Mouse (Mus musculus) kidney, postnatal 14 days (tissue): ENCODE measurements around the gene Nme2.
"Not testable (repeated sequence)": the region's sequence is repeated elsewhere in the genome, so short reads cannot be mapped to it uniquely, and the experiment has no call there.

ENCODE experiments used
- DNase-seq: peaks from one replicate; pipeline ENCODE4 v3.0.0; 2022; ENCODE audit warnings: mixed read lengths

Nme2 gene

GRCm38 (mm10) chr11:93965391-93965790, 9.3 kb upstream of the Nme2 start:
- no peak for DNase-seq

GRCm38 (mm10) chr11:93963013-93963412, 7.0 kb upstream of the Nme2 start:
- no peak for DNase-seq

GRCm38 (mm10) chr11:93961482-93961881, 5.4 kb upstream of the Nme2 start:
- no peak for DNase-seq

GRCm38 (mm10) chr11:93957746-93958145, 1.7 kb upstream of the Nme2 start:
- DNase-seq: no peak

DNA sequence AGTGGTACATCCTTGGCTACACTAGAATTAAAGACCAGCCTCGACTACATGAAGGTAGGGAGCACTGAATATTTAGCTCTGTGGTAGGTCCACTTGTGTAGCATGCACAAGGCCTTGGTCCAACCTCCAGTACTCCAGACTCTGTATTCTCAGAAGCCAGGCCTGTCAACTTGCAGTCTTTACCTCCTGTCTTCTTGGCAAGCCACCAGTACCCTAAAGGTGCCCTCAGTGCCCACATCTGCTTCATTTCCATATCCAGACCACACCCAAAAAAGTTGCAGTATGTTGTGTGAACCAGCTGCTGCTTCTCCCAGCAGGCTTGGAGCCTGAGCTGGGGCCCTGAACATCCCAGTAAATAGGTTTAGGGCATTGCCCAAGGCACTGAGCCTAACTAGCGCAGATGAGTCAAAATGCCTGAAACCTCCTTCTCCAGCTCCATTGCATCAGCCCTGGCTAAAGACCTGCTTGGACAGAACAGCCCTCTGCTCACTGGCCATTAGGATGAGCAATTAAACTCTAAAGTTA, 1.0 kb upstream of the Nme2 start:
- DNase-seq: no peak

DNA sequence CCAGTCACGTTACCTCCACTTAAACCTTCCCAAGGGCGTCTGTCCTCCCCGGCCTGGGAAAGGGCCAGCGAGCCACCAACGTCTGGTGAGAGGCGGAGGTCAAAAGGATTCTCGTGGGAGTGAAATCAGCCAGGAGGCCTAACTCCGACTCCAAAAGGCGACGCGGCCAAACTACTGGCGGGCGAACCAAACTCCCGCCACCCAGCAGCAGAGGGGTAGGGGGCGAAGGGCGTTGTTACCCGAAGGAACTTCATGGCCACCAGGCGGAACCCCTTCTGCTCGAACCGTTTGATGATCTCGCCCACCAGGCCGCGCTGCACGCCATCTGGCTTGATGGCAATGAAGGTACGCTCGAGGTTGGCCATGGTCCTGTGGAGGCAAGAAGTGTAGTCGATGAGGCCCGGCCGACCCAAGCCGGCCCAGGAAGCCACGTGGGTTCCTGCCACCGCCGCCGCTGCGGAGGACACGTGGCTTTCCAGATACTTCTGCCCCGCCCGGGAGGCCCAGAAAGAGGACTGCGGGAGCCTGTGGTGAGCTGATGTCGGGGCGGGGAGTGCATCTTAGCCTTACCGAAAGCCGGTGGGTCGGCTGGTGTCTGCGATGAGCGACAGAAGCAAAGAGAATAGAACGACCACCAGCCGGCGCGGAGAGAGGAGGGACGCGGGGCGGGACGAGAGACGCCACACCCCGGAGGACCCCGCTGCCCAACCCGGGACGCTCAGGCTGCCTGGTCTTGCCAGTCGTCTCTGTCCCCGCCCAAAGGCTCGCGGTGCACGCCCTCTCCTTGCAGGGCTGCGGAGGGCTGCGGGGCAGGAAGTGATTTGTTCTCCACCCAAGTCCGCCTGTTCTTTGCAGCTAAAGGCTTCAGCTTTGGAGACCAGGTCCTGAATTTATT, 556 bp downstream of the Nme2 start:
- peak; percentile 96 for DNase-seq

DNA sequence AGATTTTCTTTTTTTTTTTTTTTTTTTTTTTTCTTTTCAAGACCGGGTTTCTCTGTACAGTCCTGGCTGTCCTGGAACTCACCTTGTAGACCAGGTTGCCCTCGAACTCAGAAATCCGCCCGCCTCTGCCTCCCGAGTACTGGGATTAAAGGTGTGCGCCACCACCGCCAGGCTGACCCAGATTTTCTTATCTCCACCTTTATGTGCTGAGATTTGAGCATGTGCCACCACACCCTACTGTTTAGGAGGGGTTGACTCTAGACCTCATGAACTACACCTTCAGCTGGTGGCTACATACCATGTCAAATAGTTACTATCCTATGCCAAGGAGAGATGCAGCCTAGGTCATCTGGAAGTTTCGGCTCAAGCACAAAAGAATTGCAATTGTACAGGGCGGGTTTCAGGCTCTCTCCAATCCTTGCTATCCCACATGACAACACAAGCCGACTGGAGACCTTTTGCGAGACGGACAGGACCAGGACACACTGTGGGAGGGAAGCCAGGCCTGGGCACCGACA, 1.3 kb downstream of the Nme2 start:
- no peak for DNase-seq

DNA sequence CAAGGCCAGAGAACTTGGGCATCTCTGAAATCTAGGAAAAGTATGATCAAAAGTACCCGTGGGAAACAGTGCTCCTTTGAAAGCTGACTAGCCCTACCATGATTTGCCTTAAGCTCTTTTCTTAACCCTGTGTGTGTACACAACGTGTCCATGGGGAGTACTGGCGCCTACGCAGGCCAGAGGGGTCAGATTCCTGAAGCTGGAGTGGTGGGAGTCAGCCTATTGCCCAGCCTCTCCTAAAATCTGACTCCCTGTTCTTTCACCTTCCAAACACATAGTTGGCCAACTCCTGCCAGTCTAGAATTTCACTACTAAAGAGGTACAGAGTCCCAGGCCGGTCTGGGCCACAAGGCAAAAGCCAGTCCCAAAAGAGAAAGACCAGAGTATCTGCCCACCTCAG, 3.7 kb downstream of the Nme2 start:
- DNase-seq: no peak

GRCm38 (mm10) chr11:93950045-93950444, 6.0 kb downstream of the Nme2 start:
- peak; percentile 50 for DNase-seq

- DNase-seq: no peak
These were observed 7.0 kb downstream of the Nme2 start for GRCm38 (mm10) chr11:93948887-93949567.

DNA sequence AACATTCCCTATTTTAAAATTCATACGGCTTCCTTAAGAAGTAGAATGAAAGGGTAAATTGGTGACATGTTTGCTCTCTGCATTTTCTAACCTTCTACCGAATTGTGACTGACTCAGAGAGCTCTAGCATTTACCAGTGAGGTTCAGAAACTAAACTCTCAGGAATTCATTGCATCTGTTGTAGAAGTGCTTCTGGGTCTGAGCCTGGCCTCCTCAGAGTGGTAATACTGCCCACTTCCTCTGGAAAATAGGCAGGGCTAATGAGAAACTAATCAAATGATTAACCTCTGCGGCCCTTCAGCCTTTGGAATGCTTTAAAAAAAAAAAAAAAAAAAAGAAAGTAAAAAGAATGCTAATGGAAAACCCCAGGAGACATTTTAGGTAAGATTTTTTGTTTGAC, 11.1 kb downstream of the Nme2 start:
- DNase-seq: no peak

GRCm38 (mm10) chr11:93940906-93941305, 15.2 kb downstream of the Nme2 start:
- no peak for DNase-seq

DNA sequence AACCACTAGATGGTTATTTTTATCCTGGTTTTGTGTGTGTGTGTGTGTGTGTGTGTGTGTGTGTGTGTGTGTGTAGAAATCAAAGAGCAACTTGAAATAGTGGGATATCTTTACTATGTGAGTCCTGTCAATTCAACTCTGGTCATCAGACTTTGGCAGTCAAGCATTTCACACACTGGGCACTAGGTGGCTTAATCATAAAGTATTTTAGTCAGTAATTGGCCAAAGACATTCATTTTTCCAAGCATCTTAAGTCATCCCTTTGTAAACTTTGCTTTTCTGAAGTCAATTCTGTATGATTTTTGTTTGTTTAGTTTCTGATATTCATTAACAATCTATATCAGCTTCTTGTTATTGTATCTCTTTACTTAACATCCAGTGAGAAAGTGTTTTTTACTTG, 27.0 kb downstream of the Nme2 start:
- DNase-seq: no peak

GRCm38 (mm10) chr11:93915019-93915418, 41.0 kb downstream of the Nme2 start:
- not testable (repeated sequence) for DNase-seq

DNA sequence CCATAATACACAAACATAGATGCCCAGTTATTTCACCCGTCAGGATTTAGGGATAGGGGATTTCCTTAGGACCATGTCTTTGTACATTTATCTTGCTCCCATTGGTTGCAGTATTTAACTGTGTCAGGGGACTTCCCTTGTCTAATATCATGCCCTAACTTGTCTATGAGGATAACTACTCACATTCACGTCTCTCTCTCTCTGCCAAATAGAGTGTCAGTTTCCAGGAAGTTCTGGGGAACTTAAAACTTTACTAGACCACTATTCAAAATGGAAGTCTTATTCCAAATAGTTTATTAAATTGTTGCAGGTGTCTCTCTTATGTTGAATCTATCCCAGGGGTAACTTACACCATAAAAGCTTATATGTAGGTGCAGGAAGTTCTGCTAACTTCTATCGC, 44.5 kb downstream of the Nme2 start:
- DNase-seq: no peak

DNA sequence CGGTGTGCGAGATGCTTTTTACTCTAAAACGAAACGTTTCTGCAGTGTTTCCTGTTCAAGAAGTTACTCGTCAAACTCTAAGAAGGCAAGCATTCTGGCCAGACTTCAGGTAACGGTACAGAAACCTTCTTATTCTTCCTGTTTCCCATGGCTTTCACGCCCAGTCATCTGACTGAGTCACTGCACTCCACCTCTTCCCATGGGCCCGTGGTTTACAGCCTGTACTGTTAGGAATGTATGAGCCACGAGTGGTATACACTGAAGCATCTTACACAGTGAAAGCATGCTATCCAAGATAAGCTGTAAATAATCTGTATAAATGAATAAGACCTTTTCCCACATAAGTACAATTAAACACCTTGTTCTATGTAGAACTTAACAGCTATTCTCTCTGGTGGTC, 47.2 kb downstream of the Nme2 start:
- DNase-seq: no peak

- no peak for DNase-seq
These were observed 48.2 kb downstream of the Nme2 start for GRCm38 (mm10) chr11:93907839-93908238.

DNA sequence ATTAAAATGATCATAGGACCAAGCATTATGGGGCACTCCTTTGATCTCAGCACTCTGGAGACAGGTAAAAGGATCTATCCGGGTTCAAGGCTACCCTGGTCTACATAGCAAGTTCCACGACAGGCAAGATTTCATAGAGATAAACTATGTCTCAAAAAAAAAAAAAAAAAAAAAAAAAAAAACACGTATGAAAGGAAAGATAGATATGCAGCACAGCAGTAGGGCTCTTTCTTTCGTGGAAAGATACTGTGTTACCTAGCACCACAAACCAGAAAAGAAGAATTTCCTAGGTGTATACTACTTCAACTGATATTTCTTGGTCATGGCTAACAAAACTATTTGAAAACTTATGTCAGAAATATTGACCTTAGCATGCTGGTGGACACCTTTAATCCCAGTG, 49.2 kb downstream of the Nme2 start:
- no peak for DNase-seq
